Mouse (Mus musculus) E14TG2a.4 (cell line): ENCODE measurements around the gene Nprl3.

Experiments
- CTCF ChIP-seq: conservative IDR thresholded peaks from 2 replicates; pipeline ENCODE4 v1.5.1; 2014; ENCODE audit warnings: low read length
- NANOG ChIP-seq: IDR thresholded peaks from 2 replicates; pipeline ENCODE4 v1.6.1; 2014; ENCODE audit warnings: borderline replicate concordance, low read length, mixed read lengths
- POU5F1 ChIP-seq: IDR thresholded peaks from 2 replicates; pipeline ENCODE4 v1.6.1; 2014; ENCODE audit warnings: low read length, borderline replicate concordance

DNA sequence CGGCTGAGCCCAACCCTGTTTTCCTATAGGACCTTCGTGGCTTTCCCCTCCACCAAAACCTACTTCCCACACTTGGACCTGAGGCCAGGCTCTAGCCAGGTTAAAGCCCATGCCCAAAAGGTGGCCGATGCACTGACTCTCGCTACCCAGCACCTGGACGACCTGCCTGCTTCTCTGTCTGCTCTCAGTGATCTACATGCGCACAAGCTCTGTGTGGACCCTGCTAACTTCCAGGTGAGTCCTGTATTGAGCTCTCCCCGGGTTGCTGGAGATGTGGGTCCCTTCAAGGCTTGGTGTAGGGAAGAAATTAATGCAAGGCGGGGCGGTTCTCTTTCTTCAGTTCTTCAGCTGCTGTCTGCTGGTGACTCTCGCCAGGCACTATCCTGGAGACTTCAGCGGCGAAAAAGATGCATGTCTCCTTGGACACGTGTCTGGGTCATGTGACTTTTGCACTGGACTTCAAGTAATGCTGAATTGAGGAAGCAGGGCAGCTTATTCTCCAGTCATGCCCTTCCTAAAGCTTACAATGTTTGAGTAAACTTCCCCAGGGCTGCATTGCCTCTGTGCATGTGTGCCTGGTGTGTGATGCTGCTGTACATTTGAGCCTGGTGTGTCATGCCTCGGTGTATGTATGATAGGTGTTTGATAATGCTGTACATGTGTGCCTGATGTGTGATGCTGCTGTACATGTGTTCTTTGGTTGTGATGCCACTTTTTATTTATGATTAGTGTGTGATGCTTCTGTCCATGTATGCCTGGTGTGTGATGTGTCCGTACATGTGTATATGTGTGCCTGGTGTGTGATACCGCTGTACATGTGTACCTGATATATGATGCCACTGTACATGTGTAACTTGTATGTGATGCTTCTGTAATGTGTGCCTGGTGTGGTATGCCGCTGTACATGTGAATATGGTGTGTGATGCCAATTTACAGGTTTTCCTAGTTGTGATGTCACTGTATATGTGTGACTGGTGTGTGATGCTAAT lies 33.1 kb upstream of the Nprl3 start:
- TF ChIP-seq CTCF (no peak), NANOG (no peak), POU5F1 (no peak)
